Mouse (Mus musculus) hindbrain, embryonic 16.5 days (tissue): ENCODE data around the gene Oaz2. TPM values are rescaled to one million over a fixed set of nuclear protein-coding genes. Genes with fewer than 3 reads are reported as not detected.
A peak's percentile ranks its signal among the peaks of the same experiment; 100 is the strongest.

Source experiments
- ATAC-seq: fragments of 200-750 bp; cut with Nextera tagmentation; 2 replicates; pipeline ENCODE4 v1.8.0; 2017; ENCODE audit warnings: moderate TSS enrichment, moderate library complexity
- H3K27ac ChIP-seq: fragments of 300-500 bp; sonication (generic); 2 replicates; pipeline ENCODE4 v1.5.1; 2014; ENCODE audit warnings: low read depth, mild to moderate bottlenecking, control low read depth, low read length, moderate library complexity
- H3K27me3 ChIP-seq: fragments of 300-500 bp; sonication (generic); replicated peaks from 2 replicates; pipeline ENCODE4 v1.6.1; 2014; ENCODE audit warnings: low read length; ENCODE audit not compliant: control insufficient read depth, insufficient read depth
- H3K36me3 ChIP-seq: fragments of 300-500 bp; sonication (generic); 2 replicates; pipeline ENCODE4 v1.6.1; 2014; ENCODE audit warnings: mild to moderate bottlenecking, low read length, moderate library complexity, mixed read lengths; ENCODE audit not compliant: control insufficient read depth, insufficient read depth
- H3K4me1 ChIP-seq: fragments of 300-500 bp; sonication (generic); 2 replicates; pipeline ENCODE4 v1.6.1; 2014; ENCODE audit warnings: low read depth, low read length; ENCODE audit not compliant: control insufficient read depth, insufficient read depth
- H3K4me2 ChIP-seq: fragments of 300-500 bp; sonication (generic); 2 replicates; pipeline ENCODE4 v1.6.1; 2014; ENCODE audit warnings: mild to moderate bottlenecking, low read length, control low read depth, moderate library complexity
- H3K4me3 ChIP-seq: fragments of 300-500 bp; sonication (generic); 2 replicates; pipeline ENCODE4 v1.5.1; 2014; ENCODE audit warnings: mild to moderate bottlenecking, low read length, control low read depth, moderate library complexity
- H3K9ac ChIP-seq: fragments of 300-500 bp; sonication (generic); 2 replicates; pipeline ENCODE4 v1.6.1; 2014; ENCODE audit warnings: low read depth, mild to moderate bottlenecking, control low read depth, low read length, moderate library complexity
- H3K9me3 ChIP-seq: fragments of 300-500 bp; sonication (generic); 2 replicates; pipeline ENCODE4 v1.6.1; 2014; ENCODE audit warnings: mild to moderate bottlenecking, low read length, moderate library complexity; ENCODE audit not compliant: control insufficient read depth
- WGBS: fragments of 180-500 bp; shearing (Covaris S2); extraction: QIAGEN DNeasy Blood & Tissue Kit; methylation state at CpG from one replicate; pipeline ENCODE4 v1.1.7; 2014; 5-methylcytosine and 5-hydroxymethylcytosine counted together
- polyA plus RNA-seq: library from polyadenylated mRNA; unstranded; fragments of >200 nt; fragmentation: Nextera tagmentation; extraction: Ambion mirVana; gene quantifications from 2 replicates; pipeline ENCODE4 v1.2.1, GENCODE M21; 2015

The Oaz2 gene
- polyA plus RNA-seq, 1 experiment from 2014 or later: 449 TPM

GRCm38 (mm10) chr9:65661493-65661892, 6.3 kb upstream of the Oaz2 start:
- Histone ChIP-seq H3K27me3 (no peaks in the 10 kb centered on the region), H3K9me3 (no peaks in the 10 kb centered on the region), H3K9ac (no peak overlapping the region), H3K36me3 (no peaks in the 10 kb centered on the region), H3K4me2 (no peak overlapping the region), H3K27ac (no peak overlapping the region), H3K4me1 (no peaks in the 10 kb centered on the region), H3K4me3 (no peak overlapping the region)
- WGBS: 60% methylated on average over 1 of the region's 1 CpGs
- ATAC-seq: no peak

GRCm38 (mm10) chr9:65664163-65664562, 3.6 kb upstream of the Oaz2 start:
- no peak overlapping the region for H3K4me2 ChIP-seq
- WGBS: 6% methylated on average over 3 of the region's 3 CpGs
- peak; percentile 73; the same call in 1 of the 2 replicates for ATAC-seq
- no peaks in the 10 kb centered on the region for H3K27me3 ChIP-seq
- H3K36me3 ChIP-seq: no peaks in the 10 kb centered on the region
- no peak overlapping the region for H3K4me3 ChIP-seq
- H3K9me3 ChIP-seq: no peaks in the 10 kb centered on the region
- H3K27ac ChIP-seq: no peak overlapping the region
- H3K9ac ChIP-seq: no peak overlapping the region
- no peaks in the 10 kb centered on the region for H3K4me1 ChIP-seq

GRCm38 (mm10) chr9:65666042-65666441, 1.8 kb upstream of the Oaz2 start:
- H3K9me3 ChIP-seq: no peaks in the 10 kb centered on the region
- H3K27ac ChIP-seq: no peak overlapping the region
- H3K9ac ChIP-seq: no peak overlapping the region
- H3K4me3 ChIP-seq: no peak overlapping the region
- H3K36me3 ChIP-seq: no peaks in the 10 kb centered on the region
- H3K4me1 ChIP-seq: no peaks in the 10 kb centered on the region
- H3K4me2 ChIP-seq: no peak overlapping the region
- 13% methylated on average over 5 of the region's 5 CpGs for WGBS
- ATAC-seq: no peak
- no peaks in the 10 kb centered on the region for H3K27me3 ChIP-seq

- ATAC-seq: no peak
- Histone ChIP-seq H3K27ac (no peak overlapping the region), H3K4me2 (no peak overlapping the region), H3K9me3 (no peaks in the 10 kb centered on the region), H3K4me1 (peaks cover 2% of the 10 kb centered on the region; the same call in 1 of the 2 replicates), H3K4me3 (no peak overlapping the region), H3K36me3 (no peaks in the 10 kb centered on the region), H3K27me3 (no peaks in the 10 kb centered on the region), H3K9ac (no peak overlapping the region)
- WGBS: 53% methylated on average over 9 of the region's 9 CpGs
These were observed 3.7 kb downstream of the Oaz2 start for GRCm38 (mm10) chr9:65671431-65671931.

- H3K4me2 ChIP-seq: no peak overlapping the region
- no peak overlapping the region for H3K9ac ChIP-seq
- H3K27me3 ChIP-seq: no peaks in the 10 kb centered on the region
- H3K4me3 ChIP-seq: no peak overlapping the region
- WGBS: 76% methylated on average over 11 of the region's 11 CpGs
- peaks cover 10% of the 10 kb centered on the region for H3K4me1 ChIP-seq
- ATAC-seq: no peak
- no peak overlapping the region for H3K27ac ChIP-seq
- no peaks in the 10 kb centered on the region for H3K36me3 ChIP-seq
- H3K9me3 ChIP-seq: no peaks in the 10 kb centered on the region
These were observed 5.2 kb downstream of the Oaz2 start for GRCm38 (mm10) chr9:65672996-65673395.

- H3K9me3 ChIP-seq: no peaks in the 10 kb centered on the region
These were observed 7.9 kb downstream of the Oaz2 start for GRCm38 (mm10) chr9:65675461-65676357.

GRCm38 (mm10) chr9:65676358-65677118, 8.7 kb downstream of the Oaz2 start:
- H3K27ac ChIP-seq: peak overlapping the region; percentile 70
- no peaks in the 10 kb centered on the region for H3K9me3 ChIP-seq
- H3K4me1 ChIP-seq: peaks cover 44% of the 10 kb centered on the region
- ATAC-seq: peak; percentile 98
- no peaks in the 10 kb centered on the region for H3K36me3 ChIP-seq
- 0% methylated on average over 36 of the region's 51 CpGs for WGBS
- peak overlapping the region; percentile 70 for H3K4me3 ChIP-seq
- peak overlapping the region; percentile 87 for H3K9ac ChIP-seq
- H3K27me3 ChIP-seq: no peaks in the 10 kb centered on the region
- peak overlapping the region; percentile 95 for H3K4me2 ChIP-seq

More at GRCm38 (mm10) chr9:65675461-65676357, 7.9 kb downstream of the Oaz2 start:
- Histone ChIP-seq H3K27ac (peak overlapping the region; percentile 59), H3K4me3 (peak overlapping the region; percentile 70), H3K4me2 (peak overlapping the region; percentile 54), H3K9ac (peak overlapping the region; percentile 53), H3K27me3 (no peaks in the 10 kb centered on the region), H3K36me3 (no peaks in the 10 kb centered on the region), H3K4me1 (peaks cover 36% of the 10 kb centered on the region)
- WGBS: 50% methylated on average over 8 of the region's 8 CpGs
- ATAC-seq: peak; percentile 60

- Histone ChIP-seq H3K4me2 (peak overlapping the region; percentile 95), H3K27me3 (no peaks in the 10 kb centered on the region), H3K9ac (peak overlapping the region; percentile 87), H3K36me3 (no peaks in the 10 kb centered on the region), H3K27ac (peak overlapping the region; percentile 70), H3K4me3 (peak overlapping the region; percentile 70), H3K9me3 (no peaks in the 10 kb centered on the region), H3K4me1 (peaks cover 45% of the 10 kb centered on the region)
- no peak for ATAC-seq
- WGBS: 3% methylated on average over 3 of the region's 3 CpGs
These were observed 9.3 kb downstream of the Oaz2 start for GRCm38 (mm10) chr9:65677119-65677462.
